Mouse (Mus musculus) layer of hippocampus, adult 2 months (tissue): Measurements from ENCODE around the gene Phc1. TPM values are rescaled to one million over a fixed set of nuclear protein-coding genes. Genes with fewer than 3 reads are reported as not detected.

Experiments used
- DNase-seq, 2 experiments: peaks; one replicate each; pipeline ENCODE4 v3.0.0; 2022; ENCODE audit warnings: low spot score in 2 of 2
- H3K27ac ChIP-seq: fragments of 200-600 bp; 2 replicates; pipeline ENCODE4 v1.8.1; 2022
- H3K4me3 ChIP-seq: fragments of 200-600 bp; 2 replicates; pipeline ENCODE4 v1.8.1; 2022; ENCODE audit warnings: mild to moderate bottlenecking
- CTCF ChIP-seq: fragments of 200-600 bp; conservative IDR thresholded peaks from 2 replicates; pipeline ENCODE4 v1.8.1; 2022; ENCODE audit warnings: antibody characterized with exemption, mild to moderate bottlenecking, moderate library complexity
- total RNA-seq, 2 experiments: library from RNA; stranded (reverse); gene quantifications; 2 replicates each; pipeline ENCODE4 v1.2.3; 2021

Phc1 gene
- total RNA-seq, 2 experiments from 2014 or later, result 63.7 to 71.1 TPM

GRCm38 (mm10) chr6:122284304-122284703 lies 56.1 kb downstream of the Phc1 start:
- DNase-seq, result no peak
- H3K27ac ChIP-seq, result no peak overlapping the region
- no peak for TF ChIP-seq CTCF
- no peak overlapping the region for H3K4me3 ChIP-seq

DNA sequence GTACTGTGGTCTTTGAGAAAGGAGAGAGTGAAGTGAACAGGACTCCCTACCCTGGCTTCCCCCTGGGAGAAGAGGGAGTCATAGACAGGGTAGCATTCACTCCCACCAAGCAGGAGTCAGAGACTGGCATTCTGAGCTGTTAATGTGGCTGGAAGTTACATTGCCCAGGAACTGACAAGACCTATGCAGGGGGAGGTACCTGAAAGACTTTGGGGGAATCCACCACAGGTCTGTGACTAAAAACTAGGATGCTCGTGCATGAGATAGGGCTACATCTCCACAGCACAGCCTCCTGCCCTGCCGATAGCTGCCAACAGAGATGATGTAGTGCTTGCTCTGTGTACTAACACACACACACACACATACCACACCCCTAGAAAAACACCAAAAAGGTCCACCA lies 56.9 kb downstream of the Phc1 start:
- DNase-seq, result no peak
- TF ChIP-seq CTCF, result no peak
- Histone ChIP-seq H3K4me3 (no peak overlapping the region), H3K27ac (no peak overlapping the region)

- DNase-seq, result no peak
- no peak within 1 kb of the TSS for H3K27ac ChIP-seq
- TF ChIP-seq CTCF, result no peak
- H3K4me3 ChIP-seq, result no peak within 1 kb of the TSS
Observed at GRCm38 (mm10) chr6:122282782-122283181, 57.6 kb downstream of the Phc1 start, which contains the start of gene Klrg1. Gene Klrg1, minus strand, starts transcription at chr6:122282882.

GRCm38 (mm10) chr6:122276565-122276964 lies 63.8 kb downstream of the Phc1 start:
- TF ChIP-seq CTCF, result no peak
- Histone ChIP-seq H3K27ac (no peak overlapping the region), H3K4me3 (no peak overlapping the region)
- no peak for DNase-seq

DNA sequence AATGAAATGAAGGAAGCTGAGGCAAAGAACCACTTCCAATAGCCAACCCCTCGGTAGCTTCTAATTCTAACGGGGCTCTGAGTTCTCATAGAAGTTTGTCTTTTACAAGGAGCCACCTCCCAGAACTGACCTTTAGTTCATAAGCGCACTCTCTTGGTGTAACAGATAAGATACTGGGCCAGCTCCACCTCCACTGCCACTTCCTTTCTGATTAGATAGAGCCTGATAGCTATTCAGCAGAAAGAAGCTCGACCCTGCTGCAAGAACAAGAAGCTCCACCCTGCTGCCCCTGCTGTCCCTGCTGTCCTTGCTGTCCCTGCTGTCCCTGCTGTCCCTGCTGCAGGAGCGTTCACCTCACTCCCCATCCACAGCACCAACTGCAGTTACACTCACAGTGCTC lies 65.8 kb downstream of the Phc1 start:
- no peak for TF ChIP-seq CTCF
- H3K4me3 ChIP-seq, result no peak overlapping the region
- H3K27ac ChIP-seq, result no peak overlapping the region

DNA sequence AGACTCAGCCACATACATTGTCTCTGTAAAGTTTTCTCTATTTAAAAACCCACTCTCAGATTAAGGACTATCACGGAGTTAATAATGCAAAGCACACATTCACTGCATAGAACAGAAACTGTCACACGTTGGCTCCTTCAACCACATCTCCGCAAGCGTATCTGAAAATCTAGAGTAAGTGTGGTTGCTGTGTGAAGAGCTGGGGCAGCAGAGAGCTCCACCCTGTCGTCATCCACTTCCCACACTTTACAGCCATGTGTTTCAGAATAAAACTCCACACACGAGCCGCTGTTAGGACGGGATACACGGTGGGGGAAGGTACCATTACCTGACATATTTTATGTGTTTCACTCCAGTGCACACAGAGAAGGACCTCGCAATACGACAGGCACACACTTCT lies 70.2 kb downstream of the Phc1 start:
- Histone ChIP-seq H3K27ac (no peak overlapping the region), H3K4me3 (no peak overlapping the region)
- DNase-seq, result no peak
- TF ChIP-seq CTCF, result no peak; the same call in 1 of the 2 replicates

More for the DNA sequence above, 65.8 kb downstream of the Phc1 start:
- DNase-seq, result no peak

DNA sequence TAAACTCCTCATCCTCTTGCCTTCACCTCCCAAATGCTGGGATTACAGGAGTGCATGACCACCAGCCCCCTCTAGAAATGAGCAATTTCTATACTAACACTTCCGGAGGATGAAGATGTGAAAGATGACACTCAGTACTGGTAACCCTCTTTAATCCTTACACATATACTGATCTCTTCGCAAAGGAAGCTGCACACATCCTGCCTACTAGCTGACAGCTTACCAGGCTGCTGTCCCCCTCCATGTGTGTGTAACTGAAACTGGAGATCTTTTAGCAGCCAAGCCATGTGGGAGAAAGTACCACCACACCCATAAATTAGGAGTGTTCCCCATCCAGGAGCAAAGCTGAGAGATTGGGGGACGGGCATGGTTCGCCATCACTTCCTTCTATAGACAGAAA lies 71.2 kb downstream of the Phc1 start:
- peak overlapping the region; percentile 74 for H3K27ac ChIP-seq
- H3K4me3 ChIP-seq, result no peak overlapping the region
- TF ChIP-seq CTCF, result no peak
- no peak for DNase-seq

- H3K4me3 ChIP-seq, result no peak overlapping the region
- peak; percentile 75 to 87 for DNase-seq
- peak overlapping the region; percentile 74 for H3K27ac ChIP-seq
- TF ChIP-seq CTCF, result no peak
Observed at GRCm38 (mm10) chr6:122268561-122268960, 71.8 kb downstream of the Phc1 start.

Other genes starting within 250 kb of the Phc1 start
- gene Klrg1, start 57.7 kb downstream of the Phc1 start, total RNA-seq, result under 1 TPM; 0.33 to 0.91 TPM
- gene M6pr, start 31.8 kb downstream of the Phc1 start, total RNA-seq, result 10 to 100 TPM; 75.9 to 78.9 TPM
- gene Rimklb, start 158.2 kb upstream of the Phc1 start, total RNA-seq, result 10 to 100 TPM; 70.3 to 71.6 TPM
- gene Mfap5, start 165.3 kb upstream of the Phc1 start, total RNA-seq, result not detected
- gene Aicda, start 213.2 kb upstream of the Phc1 start, total RNA-seq, result not detected